Mouse (Mus musculus): Measurements from ENCODE around the gene Retreg2.
A peak's percentile ranks its signal among the peaks of the same experiment; 100 is the strongest.

Retreg2 gene

DNA sequence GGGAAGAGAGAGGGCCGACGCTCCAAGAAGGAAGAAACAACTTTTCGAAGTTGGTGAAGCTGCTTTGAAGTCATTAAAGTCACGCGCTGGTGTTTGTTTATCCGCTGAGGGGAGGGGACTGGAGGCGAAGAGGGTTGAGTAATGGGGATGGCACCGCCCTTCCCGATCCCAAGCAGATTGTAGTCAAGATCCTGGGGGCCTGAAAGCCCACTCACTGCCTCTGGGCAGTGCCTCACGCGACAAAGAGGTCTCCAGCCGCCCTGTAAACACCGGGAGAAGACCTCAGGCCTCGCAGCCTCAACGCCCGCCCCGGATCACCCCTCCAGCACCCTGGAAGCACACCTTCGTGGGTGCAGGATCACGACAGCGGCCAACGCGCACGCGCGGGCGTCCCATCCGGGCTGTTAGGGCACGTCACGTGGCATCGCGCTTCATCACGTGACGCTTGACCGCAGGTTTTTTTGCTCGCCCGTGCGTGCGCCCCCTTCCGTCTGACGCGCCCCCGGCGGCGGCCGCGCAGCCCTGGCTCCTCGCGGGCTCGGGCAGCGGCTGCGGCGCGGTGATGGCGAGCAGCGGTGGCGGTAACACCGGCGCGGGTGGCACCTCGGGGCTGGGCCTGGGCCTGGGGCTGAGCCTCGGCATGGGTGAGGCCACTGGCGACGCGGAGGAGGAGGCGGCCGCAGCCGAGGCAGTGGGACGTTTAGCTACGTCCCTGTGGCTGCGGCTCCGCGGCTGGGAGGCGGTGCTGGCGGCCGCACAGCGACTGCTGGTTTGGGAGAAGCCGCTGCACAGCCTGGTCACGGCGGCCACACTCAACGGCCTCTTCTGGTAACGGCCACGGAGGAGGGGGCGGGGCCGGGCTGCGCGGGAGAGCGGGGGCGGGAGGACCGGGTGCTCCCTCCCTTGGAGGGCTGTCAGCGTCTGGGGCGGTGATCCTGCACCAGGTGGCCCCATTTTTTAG is at the start of gene Retreg2, which contains the start of gene Cnppd1:
Gene Retreg2 (plus strand): TSS at position 478 of the 961 bp plus-strand sequence.
Gene Cnppd1 (minus strand): TSS at position 411 of the 961 bp plus-strand sequence.
- DNase-seq = peak; percentile 97

- DNase-seq = peak; percentile 35 to 37
Observed at GRCm38 (mm10) chr1:75122211-75122610, 20.4 kb upstream of the Retreg2 start.

- DNase-seq = peak; percentile 94 to 98
Observed at GRCm38 (mm10) chr1:75124346-75125321, 17.9 kb upstream of the Retreg2 start, which contains the start of gene Nhej1. TSS of gene Nhej1 (minus strand) at chr1:75125200.

- DNase-seq = no peak
Observed at GRCm38 (mm10) chr1:75125418-75125817, 17.2 kb upstream of the Retreg2 start.

DNA sequence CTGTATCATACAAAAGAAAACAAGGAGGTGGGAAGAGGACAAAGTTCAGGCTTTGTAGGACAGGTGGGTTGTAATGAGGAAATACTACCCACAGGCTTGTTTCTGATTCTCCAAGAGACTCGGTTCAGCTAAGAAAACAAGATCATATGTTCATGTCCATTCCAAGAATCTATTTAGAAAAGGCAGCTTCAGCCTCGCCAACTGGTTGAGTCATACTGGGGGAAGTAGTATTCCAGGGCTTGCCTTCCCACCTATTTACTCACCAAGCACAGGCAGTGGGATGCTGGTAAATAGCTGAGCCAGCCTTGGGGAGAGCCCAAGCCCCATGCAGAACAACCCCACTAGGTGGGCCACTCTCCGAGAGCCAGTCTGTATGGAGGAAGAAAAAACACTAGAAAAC is 13.9 kb upstream of the Retreg2 start:
- DNase-seq = no peak

GRCm38 (mm10) chr1:75133421-75134207 is 9.0 kb upstream of the Retreg2 start, which contains the start of gene Slc23a3:
TSS of gene Slc23a3 (minus strand) at chr1:75133890.
- no peak for DNase-seq

DNA sequence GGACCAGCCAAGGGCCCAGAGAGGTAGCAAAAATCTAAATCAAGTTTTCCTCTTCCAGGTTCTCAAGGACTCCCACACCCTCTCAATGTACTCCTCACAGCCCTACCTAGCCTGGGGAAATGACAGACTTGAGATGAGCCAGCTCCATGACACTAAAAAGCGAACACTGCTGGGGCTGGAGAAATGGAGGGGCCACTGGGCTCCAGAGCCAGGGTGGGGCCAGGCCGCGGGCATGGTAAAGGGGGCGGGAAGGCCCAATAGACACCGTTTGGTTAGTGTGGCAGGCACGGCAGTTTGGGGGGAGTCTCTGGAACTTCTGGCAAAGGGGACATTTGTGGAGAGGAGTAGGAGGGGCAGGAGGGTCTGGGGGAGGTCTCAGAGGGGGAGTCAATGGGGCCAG is 6.3 kb upstream of the Retreg2 start:
- DNase-seq = no peak

DNA sequence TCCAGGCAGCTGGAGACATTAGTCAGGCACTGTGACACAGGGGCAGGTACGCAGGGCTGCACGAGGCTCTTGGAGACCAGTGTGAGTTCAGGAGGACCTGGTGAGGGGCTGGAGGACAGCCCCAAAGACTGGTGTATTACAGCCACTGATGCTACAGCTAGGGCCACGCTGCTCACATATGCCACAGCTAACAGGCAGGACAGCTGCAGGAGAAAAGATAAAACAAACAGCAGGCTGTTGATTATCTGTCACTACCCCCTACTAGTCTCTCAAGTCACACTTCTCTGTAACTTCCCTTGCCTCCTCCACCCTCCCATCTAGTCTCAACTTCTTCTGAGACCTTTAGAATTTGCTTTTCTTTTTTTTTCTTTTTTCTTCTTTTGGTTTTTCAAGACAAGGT is 5.8 kb upstream of the Retreg2 start:
- no peak for DNase-seq

DNA sequence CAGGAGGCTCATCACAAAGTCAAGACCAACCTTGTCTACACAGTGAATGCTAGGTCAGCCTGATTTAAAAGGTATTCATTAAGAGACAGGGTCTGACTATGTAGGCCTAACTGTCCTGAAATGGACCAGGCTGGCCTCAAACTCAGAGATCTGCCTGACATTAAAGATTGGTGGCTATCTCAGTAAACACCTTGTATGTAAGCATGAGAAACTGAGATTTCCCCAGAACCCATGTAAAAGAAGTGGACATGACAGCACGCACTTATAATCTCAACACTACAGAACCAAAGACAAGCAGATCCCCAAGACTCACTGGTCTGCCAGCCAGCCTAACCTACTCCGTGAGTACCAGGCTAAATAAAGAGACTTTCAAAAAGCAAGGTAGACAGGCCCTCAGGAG is 4.1 kb upstream of the Retreg2 start:
- DNase-seq = no peak

GRCm38 (mm10) chr1:75140601-75141190 is 1.9 kb upstream of the Retreg2 start:
- peak in 1 of 2 experiments; percentile 9 for DNase-seq

DNA sequence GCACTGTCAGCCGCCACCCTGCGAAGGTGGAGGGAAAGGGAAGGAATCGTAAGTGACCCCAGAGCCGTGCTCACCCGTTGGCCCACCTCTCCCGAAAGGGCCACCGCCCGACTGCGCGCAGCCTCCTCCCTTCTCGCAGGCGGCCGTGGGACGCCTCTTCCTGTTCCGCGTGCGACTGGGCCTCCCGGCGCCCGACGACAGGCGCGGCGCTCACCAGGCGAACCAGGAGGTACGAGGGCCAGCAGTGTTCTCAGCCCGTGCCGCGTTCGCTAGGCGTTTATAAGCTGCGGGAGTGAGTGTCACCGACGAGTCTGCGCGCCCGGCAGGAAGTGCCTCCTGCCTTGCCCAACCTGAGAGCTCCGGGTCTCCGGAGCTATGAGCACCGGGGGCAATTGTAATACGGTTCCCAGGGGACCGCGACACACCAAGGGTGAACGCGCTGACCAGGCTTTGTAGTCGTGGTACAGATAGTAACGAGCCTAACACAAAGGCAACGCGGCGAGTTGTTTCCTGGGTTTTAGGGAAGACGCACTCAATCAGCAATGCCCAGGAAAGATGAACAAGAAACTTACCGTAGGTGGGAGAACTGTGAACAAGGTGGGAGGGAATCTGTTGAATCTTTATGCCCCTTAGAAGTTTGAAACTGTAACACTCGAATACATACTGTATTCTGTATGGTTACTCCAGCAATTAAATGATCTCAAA is 940 bp upstream of the Retreg2 start:
- DNase-seq = peak; percentile 77 to 82

DNA sequence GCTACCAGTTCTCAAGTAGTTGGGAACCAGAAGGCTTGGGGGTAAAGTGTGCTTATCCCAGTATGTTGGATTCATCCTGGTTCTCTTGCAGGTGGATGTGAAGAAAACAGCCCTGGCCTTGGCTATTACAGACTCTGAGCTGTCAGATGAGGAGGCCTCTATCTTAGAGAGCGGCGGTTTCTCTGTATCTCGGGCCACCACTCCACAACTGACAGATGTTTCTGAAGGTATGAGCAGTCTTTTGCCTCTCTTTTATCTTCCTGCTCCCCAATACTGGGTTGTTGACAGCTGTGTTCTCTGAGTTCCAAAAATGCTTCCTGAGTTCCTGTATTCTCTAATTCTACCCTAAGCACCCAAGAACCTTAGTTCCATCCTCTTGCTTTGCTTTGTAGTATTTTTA is 3.0 kb downstream of the Retreg2 start:
- DNase-seq = no peak

DNA sequence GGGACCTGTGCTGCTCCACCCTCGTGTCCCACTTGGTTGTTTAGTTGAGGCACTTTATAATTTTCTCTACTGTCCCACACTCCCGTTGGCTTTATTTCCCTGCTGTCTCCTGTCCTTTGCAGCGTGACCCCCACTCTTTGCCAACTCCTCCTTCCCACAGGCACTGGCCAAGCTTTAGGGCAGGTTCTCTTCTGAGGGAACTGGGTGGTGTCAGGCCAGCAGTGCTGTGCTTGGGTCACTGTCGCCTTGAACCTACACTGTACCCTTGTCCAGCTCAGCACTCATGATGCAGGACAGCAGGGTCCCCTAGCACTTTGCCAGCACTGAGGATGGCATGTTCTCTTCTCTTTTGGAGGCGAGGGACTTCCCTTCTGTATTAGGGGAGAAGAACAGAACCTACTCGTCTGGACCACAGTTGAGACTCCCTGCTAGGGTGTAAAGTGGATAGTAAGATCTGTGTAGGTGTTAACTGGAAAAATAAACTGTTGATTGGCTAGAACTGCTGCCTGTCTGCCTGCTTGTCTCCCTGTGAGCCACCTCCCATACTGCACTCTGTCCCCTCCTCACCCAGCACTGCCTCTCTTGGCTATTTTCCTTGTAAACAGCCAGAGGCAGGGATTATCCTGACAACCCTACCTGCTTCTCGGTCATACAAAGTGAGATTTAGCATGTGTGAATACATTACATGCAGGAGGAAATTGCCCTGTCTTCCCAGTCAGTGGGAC is 5.0 kb downstream of the Retreg2 start:
- no peak for DNase-seq

GRCm38 (mm10) chr1:75148727-75149126 is 6.1 kb downstream of the Retreg2 start:
- DNase-seq = no peak

DNA sequence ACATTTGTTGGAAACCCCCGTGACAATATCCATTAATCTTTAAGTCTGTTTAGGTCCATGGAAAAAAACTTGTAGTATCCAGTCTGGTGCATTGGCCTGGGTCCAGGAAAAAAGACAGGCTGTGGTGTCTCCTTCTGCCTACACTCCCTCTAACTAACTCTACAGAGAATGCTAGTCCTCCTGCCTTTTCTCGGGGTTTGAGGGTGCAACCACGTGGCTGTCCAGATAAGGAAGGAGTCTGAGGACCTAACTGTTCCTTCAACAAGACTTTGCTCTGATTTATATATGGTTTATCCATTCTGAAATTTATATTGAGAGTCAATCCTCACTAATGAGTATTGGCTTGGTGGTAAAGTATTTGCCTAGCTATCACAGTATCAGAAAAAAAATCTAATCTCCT is 13.3 kb downstream of the Retreg2 start:
- DNase-seq = no peak

DNA sequence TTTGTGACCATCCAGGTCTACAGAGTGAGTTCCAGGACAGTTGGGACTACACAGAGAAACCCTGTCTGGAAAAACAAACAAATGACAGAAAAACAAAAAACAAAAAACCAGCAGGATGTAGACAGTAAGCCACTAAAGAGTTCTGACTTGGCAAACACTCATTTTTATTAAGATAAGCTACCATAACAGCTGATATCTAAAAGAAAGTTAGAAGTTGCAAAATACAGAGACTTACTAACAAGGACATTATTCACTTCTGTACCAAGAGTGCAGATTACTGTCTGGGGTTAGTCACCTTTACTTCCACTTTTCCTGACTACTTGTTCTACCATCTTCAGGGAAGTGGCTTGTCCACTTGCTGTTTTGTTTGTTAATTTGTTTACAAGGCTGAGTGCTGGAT is 16.4 kb downstream of the Retreg2 start:
- no peak for DNase-seq

DNA sequence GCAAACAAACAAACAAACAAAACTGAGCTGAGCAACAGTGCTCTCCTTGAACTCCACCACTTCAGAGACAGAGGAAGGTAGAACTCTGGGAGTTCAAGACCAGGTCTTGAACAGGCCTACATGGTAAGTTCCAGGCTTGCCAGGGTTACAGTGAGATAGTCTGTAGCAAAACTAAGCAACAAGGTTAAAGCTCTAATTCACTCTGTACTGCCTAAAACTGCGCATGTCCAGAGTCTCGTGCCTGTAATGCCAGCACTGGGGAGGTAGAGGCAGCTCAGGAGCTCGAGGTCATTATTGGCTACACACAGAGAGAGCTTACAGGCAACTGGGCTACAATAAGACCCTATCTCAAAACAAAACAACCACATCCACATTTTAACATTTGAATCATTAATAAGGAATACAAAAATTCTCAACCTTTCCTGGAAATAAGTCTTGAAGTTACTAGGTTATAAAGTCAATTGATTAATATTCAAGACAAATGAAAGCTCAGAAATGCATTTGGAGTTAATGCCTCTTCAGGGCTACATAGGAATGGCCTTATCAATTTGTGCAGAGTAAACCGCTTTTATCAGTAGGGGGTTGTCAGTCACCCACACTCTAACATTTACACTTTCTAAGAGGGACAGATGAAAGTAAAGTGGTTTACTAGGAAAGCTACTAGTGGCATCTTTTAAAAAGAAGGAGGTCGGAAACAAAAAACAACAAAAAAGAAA is 17.1 kb downstream of the Retreg2 start:
- DNase-seq = no peak

GRCm38 (mm10) chr1:75160256-75160617 is 17.7 kb downstream of the Retreg2 start:
- no peak for DNase-seq

- DNase-seq = no peak
Observed at GRCm38 (mm10) chr1:75168093-75168471, 25.5 kb downstream of the Retreg2 start.
